Mouse (Mus musculus) neutrophil, adult 83 days (primary cell): ENCODE measurements around the gene Bckdhb. TPM values are rescaled to one million over a fixed set of nuclear protein-coding genes. Genes with fewer than 3 reads are reported as not detected.

ENCODE experiments used
- total RNA-seq, 2 experiments: library from RNA; stranded (reverse); gene quantifications; one replicate each; pipeline ENCODE4 v1.2.4; 2023

The Bckdhb gene
- total RNA-seq = 1 to 10 TPM; 3.9 to 4.1 TPM

DNA sequence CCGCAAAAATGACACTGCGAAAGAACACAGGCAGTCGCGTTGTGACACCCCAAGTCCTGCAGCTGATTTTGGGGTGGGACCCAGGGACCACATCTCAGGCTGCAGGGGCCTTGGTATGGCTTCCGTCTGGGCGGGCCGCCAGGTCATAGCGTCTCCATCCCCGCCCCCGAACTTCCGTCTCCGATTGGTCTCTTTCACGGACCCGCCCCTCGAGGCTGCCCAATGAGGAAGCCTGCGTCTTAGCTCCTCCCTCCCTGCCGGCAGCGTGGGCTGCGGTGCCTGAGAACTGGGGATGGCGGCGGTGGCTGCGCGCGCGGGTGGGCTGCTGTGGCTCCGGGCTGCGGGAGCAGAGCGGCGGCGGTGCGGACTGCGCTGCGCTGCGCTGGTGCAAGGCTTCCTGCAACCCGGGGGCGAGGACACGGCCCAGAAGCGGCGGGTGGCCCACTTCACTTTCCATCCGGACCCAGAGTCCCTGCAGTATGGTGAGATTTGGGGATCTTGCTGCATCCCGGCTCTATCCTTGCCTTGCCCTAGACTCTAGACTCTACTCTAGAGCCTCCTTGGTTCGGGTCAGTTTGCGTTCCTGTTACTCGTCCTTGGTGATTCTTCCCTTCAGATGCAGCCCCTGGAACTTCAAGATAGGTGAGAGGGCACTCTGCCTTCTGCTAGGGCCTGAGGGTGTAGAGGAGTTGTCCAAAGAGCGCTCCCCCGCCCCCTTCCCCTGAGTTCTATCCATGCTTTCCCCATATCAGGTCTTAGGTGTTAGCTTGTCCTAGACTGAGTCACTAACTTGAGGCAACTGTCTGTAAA is at the start of gene Bckdhb:
Bckdhb (plus strand) TSS at position 268 of the 810 bp plus-strand sequence.

Other genes with a start within 250 kb of the Bckdhb start
- gene Elovl4, start 118.9 kb upstream of the Bckdhb start, total RNA-seq = not detected
- 10 to 100 TPM; 18.3 to 24.9 TPM for gene Ttk, start 90.5 kb upstream of the Bckdhb start, total RNA-seq